In genomic region chr16:50027189-50027588, GRCm38 (mm10) we compare ENCODE assay signal across 16 mouse cellular contexts.
DNase-seq lines count a peak whose midpoint lies in the region; ATAC-seq lines count a peak whose summit lies in the region.
"Had no signal": no experiment of that assay in that cellular context is flagged by ENCODE, and none has a peak within 500 bp of the region (broad histone marks: within the 10 kb centered on the region; RNA-seq: fewer than 3 reads in every experiment).

No protein-coding gene starts in this region.

- peaks cover 17% of the 10 kb centered on the region for H3K4me1 ChIP-seq in forebrain, embryonic 10.5 days
- peaks cover 11% of the 10 kb centered on the region for H3K4me1 ChIP-seq in forebrain, embryonic 16.5 days (replicated peaks; ENCODE audit: control insufficient read depth, insufficient read depth, low read length)
- H3K4me1 ChIP-seq in embryonic facial prominence, embryonic 14.5 days (ENCODE audit: control insufficient read depth, insufficient read depth, low read length), result peaks cover 8% of the 10 kb centered on the region
- H3K4me1 ChIP-seq: kidney, embryonic 15.5 days had no signal

- 38% methylated on average over 2 of the region's 2 CpGs for WGBS in forebrain, embryonic 10.5 days
- WGBS in forebrain, embryonic 16.5 days, result 24% methylated on average over 2 of the region's 2 CpGs
- WGBS in embryonic facial prominence, embryonic 14.5 days, result 15% methylated on average over 2 of the region's 2 CpGs

- no peaks in the 10 kb centered on the region for H3K36me3 ChIP-seq in forebrain, embryonic 10.5 days (replicated peaks)
- no peaks in the 10 kb centered on the region for H3K36me3 ChIP-seq in forebrain, embryonic 16.5 days (ENCODE audit: control insufficient read depth, insufficient read depth)
- H3K36me3 ChIP-seq in embryonic facial prominence, embryonic 14.5 days (ENCODE audit: control insufficient read depth, insufficient read depth, low read length), result no peaks in the 10 kb centered on the region
- H3K36me3 ChIP-seq: kidney, embryonic 15.5 days had no signal

- no peaks in the 10 kb centered on the region for H3K27me3 ChIP-seq in forebrain, embryonic 10.5 days (ENCODE audit: poor library complexity, severe bottlenecking)
- no peaks in the 10 kb centered on the region for H3K27me3 ChIP-seq in forebrain, embryonic 16.5 days (replicated peaks; ENCODE audit: control insufficient read depth, insufficient read depth, low read length)
- no peaks in the 10 kb centered on the region for H3K27me3 ChIP-seq in embryonic facial prominence, embryonic 14.5 days (replicated peaks; ENCODE audit: control insufficient read depth, insufficient read depth, low read length)
- H3K27me3 ChIP-seq: kidney, embryonic 15.5 days; megakaryocyte, embryonic 14.5 days had no signal

- no peak for ATAC-seq in forebrain, embryonic 16.5 days
- ATAC-seq in embryonic facial prominence, embryonic 14.5 days (ENCODE audit: low read depth), result no peak

- no peaks in the 10 kb centered on the region; the same call in 1 of the 2 replicates for H3K9me3 ChIP-seq in forebrain, embryonic 10.5 days
- no peaks in the 10 kb centered on the region for H3K9me3 ChIP-seq in forebrain, embryonic 16.5 days (ENCODE audit: control insufficient read depth, low read length)
- no peaks in the 10 kb centered on the region for H3K9me3 ChIP-seq in embryonic facial prominence, embryonic 14.5 days (ENCODE audit: control insufficient read depth, low read length)
- H3K9me3 ChIP-seq: kidney, embryonic 15.5 days had no signal

- H3K4me3 ChIP-seq in forebrain, embryonic 10.5 days, result no peak overlapping the region
- H3K4me3 ChIP-seq in forebrain, embryonic 16.5 days (replicated peaks; ENCODE audit: low read length), result no peak overlapping the region
- no peak overlapping the region for H3K4me3 ChIP-seq in embryonic facial prominence, embryonic 14.5 days (ENCODE audit: low read depth, low read length)
- H3K4me3 ChIP-seq: kidney, embryonic 15.5 days; megakaryocyte, embryonic 14.5 days had no signal

- no peak overlapping the region for H3K27ac ChIP-seq in forebrain, embryonic 10.5 days
- no peak overlapping the region for H3K27ac ChIP-seq in forebrain, embryonic 16.5 days (ENCODE audit: low read length)
- no peak overlapping the region for H3K27ac ChIP-seq in embryonic facial prominence, embryonic 14.5 days (replicated peaks; ENCODE audit: low read depth, low read length)
- H3K27ac ChIP-seq: kidney, embryonic 15.5 days had no signal

- H3K9ac ChIP-seq in forebrain, embryonic 16.5 days (replicated peaks; ENCODE audit: low read depth, low read length), result no peak overlapping the region
- H3K9ac ChIP-seq in embryonic facial prominence, embryonic 14.5 days (ENCODE audit: low read depth, low read length), result no peak overlapping the region
- H3K9ac ChIP-seq: kidney, embryonic 15.5 days had no signal

- H3K4me2 ChIP-seq in forebrain, embryonic 16.5 days (ENCODE audit: low read length), result no peak overlapping the region
- no peak overlapping the region for H3K4me2 ChIP-seq in embryonic facial prominence, embryonic 14.5 days (ENCODE audit: low read depth, low read length)
- H3K4me2 ChIP-seq: heart, embryonic 11.5 days; kidney, embryonic 15.5 days had no signal

- peak; percentile 24 for DNase-seq in forebrain, embryonic 10.5 days (ENCODE audit: extremely low spot score, low spot score)
- DNase-seq in 3T3-L1 (ENCODE audit: low read depth, low spot score), result peak; percentile 88
- DNase-seq in brain, adult 2 months (ENCODE audit: low read depth, low spot score), result peak; percentile 39
- DNase-seq in embryonic facial prominence, embryonic 14.5 days (ENCODE audit: low spot score), result peak; percentile 32
- DNase-seq in left cerebral cortex, adult 11 months (ENCODE audit: low spot score), result no peak
- DNase-seq in ovary, adult 18-20 months (ENCODE audit: low spot score), result no peak
- no peak for DNase-seq in spleen, adult 18-20 months
- DNase-seq: cerebellum, adult 11-12 months; gastrocnemius, postnatal 10 days; heart, postnatal 36 days; layer of hippocampus, adult 9-11 months; thymus, adult 2 months had no signal

Comparison
In these comparisons a context has a peak if more than half of its experiments do, and no peak if none do; other contexts are left out.
1. DNase-seq: peak in forebrain, embryonic 10.5 days (single experiment), 3T3-L1 (single experiment), brain, adult 2 months (single experiment) and embryonic facial prominence, embryonic 14.5 days (single experiment); none in left cerebral cortex, adult 11 months (single experiment), ovary, adult 18-20 months (single experiment) and spleen, adult 18-20 months (0 of 2).